Mouse (Mus musculus): ENCODE data around the gene Prodh2.
"Not testable (repeated sequence)": the region's sequence is repeated elsewhere in the genome, so short reads cannot be mapped to it uniquely, and the experiment has no call there.

Prodh2 gene

GRCm38 (mm10) chr7:30493401-30493931, at the start of gene Prodh2:
TSS of gene Prodh2 (plus strand) at chr7:30493622.
- no peak for DNase-seq (ENCODE audit: low spot score in 2 of 2)

GRCm38 (mm10) chr7:30443696-30444095, 49.7 kb upstream of the Prodh2 start:
- no peak for DNase-seq (ENCODE audit: low spot score in 2 of 2)

GRCm38 (mm10) chr7:30444154-30444970, 49.1 kb upstream of the Prodh2 start:
- DNase-seq (ENCODE audit: low spot score in 2 of 2) = no peak

GRCm38 (mm10) chr7:30444971-30445751, 48.3 kb upstream of the Prodh2 start, which contains the start of gene Aplp1:
TSS of gene Aplp1 (minus strand) at chr7:30445535.
- DNase-seq (ENCODE audit: low spot score in 2 of 2) = no peak

- no peak for DNase-seq (ENCODE audit: low spot score in 2 of 2)
Observed at GRCm38 (mm10) chr7:30450241-30450640, 43.2 kb upstream of the Prodh2 start.

- no peak for DNase-seq (ENCODE audit: low spot score in 2 of 2)
Observed at GRCm38 (mm10) chr7:30453327-30453726, 40.1 kb upstream of the Prodh2 start.

GRCm38 (mm10) chr7:30453766-30454165, 39.7 kb upstream of the Prodh2 start:
- DNase-seq (ENCODE audit: low spot score in 2 of 2) = peak; percentile 70 to 71

GRCm38 (mm10) chr7:30454259-30454658, 39.2 kb upstream of the Prodh2 start:
- no peak for DNase-seq (ENCODE audit: low spot score in 2 of 2)

GRCm38 (mm10) chr7:30456487-30456886, 36.9 kb upstream of the Prodh2 start:
- no peak for DNase-seq (ENCODE audit: low spot score in 2 of 2)

GRCm38 (mm10) chr7:30456911-30457628, 36.4 kb upstream of the Prodh2 start:
- no peak for DNase-seq (ENCODE audit: low spot score in 2 of 2)

GRCm38 (mm10) chr7:30457629-30458330, 35.6 kb upstream of the Prodh2 start, which contains the start of the genes Kirrel2 and Nphs1:
TSS of gene Kirrel2 (minus strand) at chr7:30457690.
TSS of gene Nphs1 (plus strand) at chr7:30458315.
- DNase-seq (ENCODE audit: low spot score in 2 of 2) = no peak

- no peak for DNase-seq (ENCODE audit: low spot score in 2 of 2)
Observed at GRCm38 (mm10) chr7:30459484-30459883, 33.9 kb upstream of the Prodh2 start.

GRCm38 (mm10) chr7:30463568-30463967, 29.9 kb upstream of the Prodh2 start:
- DNase-seq (ENCODE audit: low spot score in 2 of 2) = no peak

GRCm38 (mm10) chr7:30463996-30464395, 29.4 kb upstream of the Prodh2 start:
- no peak for DNase-seq (ENCODE audit: low spot score in 2 of 2)

- no peak for DNase-seq (ENCODE audit: low spot score in 2 of 2)
Observed at GRCm38 (mm10) chr7:30464816-30465300, 28.6 kb upstream of the Prodh2 start.

- DNase-seq (ENCODE audit: low spot score in 2 of 2) = peak; percentile 44 to 46
Observed at GRCm38 (mm10) chr7:30472411-30472810, 21.0 kb upstream of the Prodh2 start.

- no peak for DNase-seq (ENCODE audit: low spot score in 2 of 2)
Observed at GRCm38 (mm10) chr7:30474999-30475398, 18.4 kb upstream of the Prodh2 start.

GRCm38 (mm10) chr7:30476136-30476535, 17.3 kb upstream of the Prodh2 start:
- DNase-seq (ENCODE audit: low spot score in 2 of 2) = not testable (repeated sequence)

- no peak for DNase-seq (ENCODE audit: low spot score in 2 of 2)
Observed at GRCm38 (mm10) chr7:30477415-30478381, 15.7 kb upstream of the Prodh2 start.

- no peak for DNase-seq (ENCODE audit: low spot score in 2 of 2)
Observed at GRCm38 (mm10) chr7:30484250-30484649, 9.2 kb upstream of the Prodh2 start.
